Mouse (Mus musculus) embryonic facial prominence, embryonic 13.5 days (tissue): ENCODE measurements around the gene Gm27179. TPM values are rescaled to one million over a fixed set of nuclear protein-coding genes. Genes with fewer than 3 reads are reported as not detected.
A peak's percentile ranks its signal among the peaks of the same experiment; 100 is the strongest.
"Not testable (repeated sequence)": the region's sequence is repeated elsewhere in the genome, so short reads cannot be mapped to it uniquely, and the experiment has no call there.

Experiments
- ATAC-seq: fragments of 200-750 bp; cut with Nextera tagmentation; 2 replicates; pipeline ENCODE4 v1.8.0; 2017; ENCODE audit warnings: low read depth; ENCODE audit not compliant: insufficient number of reproducible peaks, insufficient read depth, low FRiP score, low TSS enrichment
- H3K27ac ChIP-seq: fragments of 300-500 bp; sonication (generic); 2 replicates; pipeline ENCODE4 v1.5.1; 2015; ENCODE audit warnings: moderate library complexity, mild to moderate bottlenecking, inconsistent platforms
- H3K27me3 ChIP-seq: fragments of 300-500 bp; sonication (generic); 2 replicates; pipeline ENCODE4 v1.6.1; 2015; ENCODE audit warnings: mild to moderate bottlenecking, inconsistent platforms
- H3K36me3 ChIP-seq: fragments of 300-500 bp; sonication (generic); 2 replicates; pipeline ENCODE4 v1.6.1; 2015; ENCODE audit warnings: mild to moderate bottlenecking, inconsistent platforms
- H3K4me1 ChIP-seq: fragments of 300-500 bp; sonication (generic); 2 replicates; pipeline ENCODE4 v1.6.1; 2015; ENCODE audit warnings: inconsistent platforms
- H3K4me2 ChIP-seq: fragments of 300-500 bp; sonication (generic); 2 replicates; pipeline ENCODE4 v1.6.1; 2015; ENCODE audit warnings: moderate library complexity, mild to moderate bottlenecking, inconsistent platforms
- H3K4me3 ChIP-seq: fragments of 300-500 bp; sonication (generic); 2 replicates; pipeline ENCODE4 v1.5.1; 2015; ENCODE audit warnings: mild to moderate bottlenecking, inconsistent platforms
- H3K9ac ChIP-seq: fragments of 300-500 bp; sonication (generic); 2 replicates; pipeline ENCODE4 v1.6.1; 2015; ENCODE audit warnings: mild to moderate bottlenecking, inconsistent platforms
- H3K9me3 ChIP-seq: fragments of 300-500 bp; sonication (generic); 2 replicates; pipeline ENCODE4 v1.6.1; 2016; ENCODE audit warnings: inconsistent platforms
- WGBS: fragments of 180-500 bp; shearing (Covaris S2); methylation state at CpG from one replicate; pipeline ENCODE4 v1.1.7; 2015; ENCODE audit warnings: mixed read lengths; 5-methylcytosine and 5-hydroxymethylcytosine counted together
- polyA plus RNA-seq: library from polyadenylated mRNA; unstranded; fragments of >200 nt; fragmentation: Nextera tagmentation; extraction: Ambion mirVana; gene quantifications from 2 replicates; pipeline ENCODE4 v1.2.1, GENCODE M21; 2015

Gene Gm27179
- not detected in 2 replicates for polyA plus RNA-seq

- H3K36me3 ChIP-seq, H3K4me2 ChIP-seq, H3K4me3 ChIP-seq, ATAC-seq, H3K27ac ChIP-seq, H3K9ac ChIP-seq, H3K4me1 ChIP-seq, H3K27me3 ChIP-seq, H3K9me3 ChIP-seq: not testable (repeated sequence)
- no CpG with 5 or more reads among the region's 2 CpGs for WGBS
These were observed at the start of gene Gm27179 for GRCm38 (mm10) chr14:69512449-69512848. TSS of gene Gm27179 (minus strand) at chr14:69512549.

- H3K36me3 ChIP-seq, H3K9me3 ChIP-seq, H3K4me2 ChIP-seq, H3K4me3 ChIP-seq, ATAC-seq, H3K4me1 ChIP-seq, H3K27ac ChIP-seq, H3K27me3 ChIP-seq, H3K9ac ChIP-seq: not testable (repeated sequence)
- WGBS: no CpG with 5 or more reads among the region's 14 CpGs
These were observed 45.2 kb upstream of the Gm27179 start for GRCm38 (mm10) chr14:69557550-69557949.

DNA sequence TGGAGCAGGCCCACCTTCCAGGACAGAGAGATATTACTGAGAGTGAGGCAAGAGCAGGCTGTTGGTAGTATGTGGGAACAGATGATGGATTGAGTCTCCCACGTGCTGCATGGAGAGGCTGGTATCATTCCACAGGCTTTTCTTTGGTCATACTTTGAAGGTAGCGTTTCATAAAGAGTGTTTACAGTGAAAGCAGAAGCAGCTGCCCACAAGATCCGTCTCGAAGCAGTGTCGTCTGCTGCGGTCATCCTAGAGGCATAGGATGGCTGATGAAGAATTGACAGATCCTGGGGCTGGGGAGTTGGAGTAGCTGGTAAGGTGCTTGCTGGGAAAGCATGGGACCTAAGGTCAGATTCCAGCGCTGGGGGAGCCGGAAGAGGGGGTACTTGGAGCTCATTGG lies 44.5 kb upstream of the Gm27179 start:
- H3K4me1 ChIP-seq, H3K4me2 ChIP-seq, H3K9me3 ChIP-seq, H3K27ac ChIP-seq, H3K36me3 ChIP-seq, H3K27me3 ChIP-seq, ATAC-seq, H3K4me3 ChIP-seq, H3K9ac ChIP-seq: not testable (repeated sequence)
- no CpG with 5 or more reads among the region's 8 CpGs for WGBS

- not testable (repeated sequence) for H3K4me2 ChIP-seq, H3K36me3 ChIP-seq, H3K27ac ChIP-seq, H3K4me1 ChIP-seq, H3K9ac ChIP-seq, H3K4me3 ChIP-seq, H3K9me3 ChIP-seq, H3K27me3 ChIP-seq
- peak; percentile 81 for ATAC-seq
- WGBS: no CpG with 5 or more reads among the region's 68 CpGs
These were observed 42.9 kb upstream of the Gm27179 start, which contains the start of gene Entpd4b for GRCm38 (mm10) chr14:69555110-69555831. TSS of gene Entpd4b (plus strand) at chr14:69555424.

DNA sequence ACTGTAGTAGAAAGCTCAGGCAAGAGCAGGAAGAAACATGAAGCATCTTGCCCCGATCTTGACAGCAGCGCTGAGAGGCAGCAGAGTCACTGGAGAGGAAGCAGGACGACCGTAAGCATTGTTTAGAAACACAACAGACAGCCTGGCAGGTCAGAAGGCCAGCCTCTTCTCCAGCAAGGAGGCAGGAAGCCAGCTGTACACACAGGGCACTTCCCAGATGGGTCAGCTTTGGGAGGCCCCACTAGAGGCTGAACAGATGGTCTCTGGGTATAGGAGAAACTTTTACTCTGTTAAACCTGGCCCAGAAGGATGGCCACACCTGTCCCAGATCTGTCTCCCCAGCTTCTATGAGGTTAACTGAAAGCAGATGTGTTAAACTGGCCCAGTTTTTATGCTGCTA lies 35.0 kb upstream of the Gm27179 start:
- not testable (repeated sequence) for H3K27me3 ChIP-seq, H3K9me3 ChIP-seq, H3K27ac ChIP-seq, H3K9ac ChIP-seq, H3K4me2 ChIP-seq, H3K4me1 ChIP-seq, H3K4me3 ChIP-seq, ATAC-seq, H3K36me3 ChIP-seq
- no CpG with 5 or more reads among the region's 4 CpGs for WGBS

- H3K36me3 ChIP-seq, H3K27me3 ChIP-seq, H3K9me3 ChIP-seq, H3K9ac ChIP-seq, H3K4me1 ChIP-seq, H3K27ac ChIP-seq, ATAC-seq, H3K4me2 ChIP-seq, H3K4me3 ChIP-seq: not testable (repeated sequence)
- no CpG with 5 or more reads among the region's 2 CpGs for WGBS
These were observed 32.7 kb upstream of the Gm27179 start for GRCm38 (mm10) chr14:69545052-69545451.

DNA sequence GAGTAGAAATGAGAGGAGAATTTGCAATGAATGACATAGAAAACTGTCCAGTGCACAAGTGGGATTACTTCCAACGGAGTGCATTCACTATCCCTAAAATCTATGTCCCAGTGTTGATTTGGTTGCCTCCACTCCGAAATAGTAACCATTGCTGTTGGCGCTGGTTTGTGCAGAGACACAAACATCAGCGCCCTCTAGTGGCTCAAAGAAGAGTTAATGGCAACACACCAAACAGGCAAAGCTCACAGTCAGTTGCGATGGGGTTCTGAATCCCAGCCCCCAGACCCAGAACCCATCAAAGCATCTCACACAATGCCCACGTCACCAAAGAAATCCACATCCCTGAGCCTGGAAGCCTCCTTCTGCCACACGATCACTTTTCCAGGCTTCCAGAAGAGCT lies 31.7 kb upstream of the Gm27179 start:
- no CpG with 5 or more reads among the region's 7 CpGs for WGBS
- H3K4me3 ChIP-seq, H3K9me3 ChIP-seq, H3K27me3 ChIP-seq, H3K27ac ChIP-seq, H3K4me2 ChIP-seq, H3K9ac ChIP-seq, ATAC-seq, H3K36me3 ChIP-seq, H3K4me1 ChIP-seq: not testable (repeated sequence)

DNA sequence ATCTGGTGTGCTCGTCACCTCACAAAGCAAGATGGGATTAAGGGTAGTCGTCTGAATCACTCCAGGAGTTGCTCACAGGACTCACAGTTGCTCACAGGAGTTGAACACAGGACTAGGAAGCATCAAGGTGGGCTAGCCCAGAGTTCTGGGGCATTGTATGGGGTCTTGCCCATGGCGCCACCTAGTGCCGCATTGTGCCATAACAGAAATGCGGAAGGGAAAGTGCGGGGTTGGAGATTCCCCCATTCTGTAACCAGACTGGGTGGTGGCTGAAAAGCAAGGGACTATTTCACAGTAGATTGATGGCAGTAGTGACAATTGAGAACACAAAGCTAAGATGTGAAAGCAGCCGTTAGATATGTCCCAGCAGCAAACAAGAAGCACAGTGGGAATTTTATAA lies 30.3 kb upstream of the Gm27179 start:
- not testable (repeated sequence) for H3K27me3 ChIP-seq, H3K4me2 ChIP-seq, H3K9me3 ChIP-seq, H3K4me3 ChIP-seq, H3K4me1 ChIP-seq, H3K9ac ChIP-seq, ATAC-seq, H3K36me3 ChIP-seq, H3K27ac ChIP-seq
- whole genome bisulfite sequencing: no CpG with 5 or more reads among the region's 7 CpGs

DNA sequence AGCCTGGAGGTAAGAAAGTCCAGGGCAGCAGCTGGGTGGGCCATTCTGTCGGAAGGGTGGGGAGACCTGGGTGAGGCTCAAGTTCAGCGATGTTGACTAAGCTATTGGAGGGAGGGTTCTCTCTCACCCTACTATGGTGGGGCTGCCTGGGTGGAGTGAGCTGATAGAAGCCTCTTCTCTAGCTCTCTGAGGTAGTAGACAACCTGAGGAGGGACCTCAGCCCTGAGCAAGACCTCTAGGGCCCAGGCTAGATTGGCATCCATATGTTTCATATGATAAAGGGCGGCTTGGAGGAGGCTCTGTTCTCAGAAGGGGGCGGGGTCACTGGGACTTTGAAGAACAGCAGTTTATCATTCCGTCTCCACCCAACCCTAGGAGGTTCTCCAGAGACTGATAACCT lies 27.8 kb upstream of the Gm27179 start:
- not testable (repeated sequence) for H3K9ac ChIP-seq, H3K4me2 ChIP-seq, H3K27ac ChIP-seq, H3K4me3 ChIP-seq, H3K36me3 ChIP-seq, H3K9me3 ChIP-seq, H3K4me1 ChIP-seq, ATAC-seq, H3K27me3 ChIP-seq
- WGBS: no CpG with 5 or more reads among the region's 5 CpGs

DNA sequence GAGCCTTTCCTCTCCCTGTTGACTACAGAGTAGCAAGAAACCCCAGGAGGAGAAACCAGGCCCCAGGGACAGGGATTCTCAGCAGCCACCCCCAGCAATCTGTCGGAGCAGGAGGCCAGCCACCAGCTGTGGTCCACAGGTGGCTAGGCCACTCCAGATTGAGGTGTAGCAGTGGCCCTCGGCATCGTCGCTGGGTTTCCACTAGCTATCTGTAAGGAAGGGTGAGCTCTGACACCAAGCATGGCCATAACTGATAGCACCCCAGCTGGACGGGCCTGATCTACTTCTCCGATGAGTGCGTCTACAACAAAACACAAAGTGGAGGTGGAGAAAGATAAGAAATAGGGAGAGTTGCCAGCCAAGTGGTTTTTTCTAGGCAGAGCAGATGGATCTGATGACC lies 24.2 kb upstream of the Gm27179 start:
- whole genome bisulfite sequencing: no CpG with 5 or more reads among the region's 7 CpGs

GRCm38 (mm10) chr14:69526202-69526601 lies 13.9 kb upstream of the Gm27179 start:
- H3K4me1 ChIP-seq, H3K36me3 ChIP-seq, H3K9me3 ChIP-seq, ATAC-seq, H3K9ac ChIP-seq, H3K4me3 ChIP-seq, H3K27me3 ChIP-seq, H3K27ac ChIP-seq, H3K4me2 ChIP-seq: not testable (repeated sequence)
- WGBS: no CpG with 5 or more reads among the region's 1 CpGs

More for the DNA sequence above, 24.2 kb upstream of the Gm27179 start:
- not testable (repeated sequence) for H3K9me3 ChIP-seq, H3K27me3 ChIP-seq, H3K4me1 ChIP-seq, H3K27ac ChIP-seq, ATAC-seq, H3K36me3 ChIP-seq, H3K4me3 ChIP-seq, H3K4me2 ChIP-seq, H3K9ac ChIP-seq

GRCm38 (mm10) chr14:69523001-69523400 lies 10.7 kb upstream of the Gm27179 start:
- not testable (repeated sequence) for ATAC-seq, H3K9ac ChIP-seq, H3K4me1 ChIP-seq, H3K4me3 ChIP-seq, H3K27ac ChIP-seq, H3K27me3 ChIP-seq, H3K36me3 ChIP-seq, H3K4me2 ChIP-seq, H3K9me3 ChIP-seq
- no CpG with 5 or more reads among the region's 1 CpGs for WGBS
